Mouse (Mus musculus): ENCODE data around the gene Gm17359. TPM values are rescaled to one million over a fixed set of nuclear protein-coding genes. Genes with fewer than 3 reads are reported as not detected.

Gene Gm17359
- polyA plus RNA-seq, 1 experiment = not detected

DNA sequence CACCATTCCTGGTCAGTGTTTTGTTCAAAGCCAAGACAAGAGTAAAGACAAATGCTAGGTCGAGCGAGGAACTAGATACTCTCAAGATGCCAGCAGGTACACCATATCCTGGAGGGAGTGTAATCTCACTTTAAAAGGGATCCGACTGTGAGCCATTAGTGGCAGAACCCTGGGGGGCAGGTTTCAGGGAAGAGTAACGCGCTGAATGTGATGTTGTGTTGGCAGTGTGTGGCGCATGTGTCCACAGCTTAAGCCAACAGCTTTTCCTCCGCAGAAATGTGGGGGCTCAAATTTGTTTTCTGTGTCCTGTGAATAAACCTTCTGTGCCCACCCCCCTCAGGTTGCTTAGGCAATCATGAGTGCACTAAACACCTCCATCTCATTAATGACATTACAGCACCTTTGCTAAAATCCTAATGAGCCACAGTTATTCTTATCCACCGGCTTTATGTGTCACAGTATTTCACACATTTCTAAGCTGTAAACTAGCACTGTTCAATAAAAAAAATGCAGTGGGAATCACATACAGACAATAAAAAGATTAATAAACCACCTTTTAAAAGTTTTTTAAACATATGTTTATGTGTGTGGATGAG, 49.1 kb downstream of the Gm17359 start:
- Histone ChIP-seq H3K27ac (ENCODE audit: control insufficient read depth, insufficient read depth, low read depth, low read length, poor library complexity) (no peak overlapping the region), H3K4me1 (ENCODE audit: control insufficient read depth, insufficient read depth, low read length) (no peaks in the 10 kb centered on the region), H3K4me3 (replicated peaks; ENCODE audit: control insufficient read depth, low read depth, low read length) (no peak overlapping the region)
- TF ChIP-seq POLR2A (IDR thresholded peaks at IDR 0.05; ENCODE audit: borderline replicate concordance, control insufficient read depth, low read depth, low read length) (no peak), CTCF (IDR thresholded peaks at IDR 0.05; ENCODE audit: control insufficient read depth, insufficient read depth, low read length) (no peak)
- 71% methylated on average over 8 of the region's 8 CpGs for WGBS

- no peak overlapping the region for H3K4me3 ChIP-seq (replicated peaks; ENCODE audit: control insufficient read depth, low read depth, low read length)
- TF ChIP-seq CTCF (IDR thresholded peaks at IDR 0.05; ENCODE audit: control insufficient read depth, insufficient read depth, low read length) (no peak), POLR2A (IDR thresholded peaks at IDR 0.05; ENCODE audit: borderline replicate concordance, control insufficient read depth, low read depth, low read length) (no peak)
- 76% methylated on average over 4 of the region's 4 CpGs for WGBS
These were observed 52.6 kb downstream of the Gm17359 start for GRCm38 (mm10) chr3:79389081-79389480.

DNA sequence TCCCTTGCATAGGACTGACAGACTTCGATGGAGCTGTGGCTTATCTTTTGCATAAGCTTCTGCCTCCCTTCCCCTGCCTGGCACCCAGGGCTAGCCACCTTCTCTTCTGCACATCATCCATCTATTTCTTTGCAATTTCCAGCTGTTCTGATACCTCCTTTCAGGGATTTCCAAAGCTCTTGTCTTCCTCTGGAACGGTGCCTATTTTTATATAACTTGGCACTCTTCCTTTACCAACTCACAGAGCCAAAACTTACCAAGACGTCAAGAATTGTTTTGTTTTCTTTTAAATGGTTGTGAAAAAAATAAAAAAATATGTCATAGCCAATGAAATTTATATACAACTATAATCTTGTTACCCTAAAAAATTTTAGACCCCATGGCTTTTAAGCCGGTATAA, 64.1 kb downstream of the Gm17359 start:
- Histone ChIP-seq H3K4me1 (ENCODE audit: control insufficient read depth, insufficient read depth, low read length) (peaks cover 2% of the 10 kb centered on the region; the same call in 1 of the 2 replicates), H3K4me3 (replicated peaks; ENCODE audit: control insufficient read depth, low read depth, low read length) (no peak overlapping the region), H3K27ac (ENCODE audit: control insufficient read depth, insufficient read depth, low read depth, low read length, poor library complexity) (no peak overlapping the region)
- WGBS = 51% methylated on average over 4 of the region's 4 CpGs
- TF ChIP-seq CTCF (IDR thresholded peaks at IDR 0.05; ENCODE audit: control insufficient read depth, insufficient read depth, low read length) = no peak
- no peak for TF ChIP-seq POLR2A (IDR thresholded peaks at IDR 0.05; ENCODE audit: borderline replicate concordance, control insufficient read depth, low read depth, low read length)

More at GRCm38 (mm10) chr3:79389081-79389480, 52.6 kb downstream of the Gm17359 start:
- no peak overlapping the region for H3K27ac ChIP-seq (ENCODE audit: control insufficient read depth, insufficient read depth, low read depth, low read length, poor library complexity)
- no peaks in the 10 kb centered on the region for H3K4me1 ChIP-seq (ENCODE audit: control insufficient read depth, insufficient read depth, low read length)

DNA sequence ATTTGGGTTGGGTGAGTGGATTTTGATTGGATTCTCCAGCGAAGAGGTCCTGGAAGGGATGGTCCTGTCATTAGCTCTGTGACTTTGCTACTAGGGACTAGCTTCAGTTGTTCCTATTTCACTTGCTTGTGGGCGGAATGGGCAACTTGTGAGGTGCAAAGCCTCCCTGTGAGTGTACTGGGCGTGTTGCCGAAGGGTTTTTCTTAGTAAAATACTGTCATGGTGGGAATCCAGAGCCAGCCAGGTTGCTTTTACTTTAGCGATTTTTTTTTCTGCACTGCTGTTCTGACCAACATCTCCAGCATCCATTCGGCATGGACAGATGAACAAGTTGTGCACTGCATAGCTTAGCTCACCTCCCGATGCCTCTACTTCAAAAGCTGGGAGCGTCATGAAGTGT, 65.6 kb downstream of the Gm17359 start:
- H3K27ac ChIP-seq (ENCODE audit: control insufficient read depth, insufficient read depth, low read depth, low read length, poor library complexity) = no peak overlapping the region
- WGBS = 78% methylated on average over 8 of the region's 8 CpGs
- no peak for TF ChIP-seq POLR2A (IDR thresholded peaks at IDR 0.05; ENCODE audit: borderline replicate concordance, control insufficient read depth, low read depth, low read length)
- no peak for TF ChIP-seq CTCF (IDR thresholded peaks at IDR 0.05; ENCODE audit: control insufficient read depth, insufficient read depth, low read length)
- peaks cover under 1% of the 10 kb centered on the region; the same call in 1 of the 2 replicates for H3K4me1 ChIP-seq (ENCODE audit: control insufficient read depth, insufficient read depth, low read length)
- H3K4me3 ChIP-seq (replicated peaks; ENCODE audit: control insufficient read depth, low read depth, low read length) = no peak overlapping the region

- no peak overlapping the region for H3K27ac ChIP-seq (ENCODE audit: control insufficient read depth, insufficient read depth, low read depth, low read length, poor library complexity)
- 80% methylated on average over 4 of the region's 4 CpGs for WGBS
- no peaks in the 10 kb centered on the region; the same call in 1 of the 2 replicates for H3K4me1 ChIP-seq (ENCODE audit: control insufficient read depth, insufficient read depth, low read length)
- H3K4me3 ChIP-seq (replicated peaks; ENCODE audit: control insufficient read depth, low read depth, low read length) = no peak overlapping the region
- TF ChIP-seq POLR2A (IDR thresholded peaks at IDR 0.05; ENCODE audit: borderline replicate concordance, control insufficient read depth, low read depth, low read length) (no peak), CTCF (IDR thresholded peaks at IDR 0.05; ENCODE audit: control insufficient read depth, insufficient read depth, low read length) (no peak)
These were observed 72.1 kb downstream of the Gm17359 start for GRCm38 (mm10) chr3:79408546-79408945.

GRCm38 (mm10) chr3:79409927-79410628, 73.6 kb downstream of the Gm17359 start:
- no peak overlapping the region for H3K27ac ChIP-seq (ENCODE audit: control insufficient read depth, insufficient read depth, low read depth, low read length, poor library complexity)
- TF ChIP-seq POLR2A (IDR thresholded peaks at IDR 0.05; ENCODE audit: borderline replicate concordance, control insufficient read depth, low read depth, low read length) (no peak), CTCF (IDR thresholded peaks at IDR 0.05; ENCODE audit: control insufficient read depth, insufficient read depth, low read length) (no peak)
- H3K4me1 ChIP-seq (ENCODE audit: control insufficient read depth, insufficient read depth, low read length) = no peaks in the 10 kb centered on the region; the same call in 1 of the 2 replicates
- 58% methylated on average over 10 of the region's 10 CpGs for WGBS
- H3K4me3 ChIP-seq (replicated peaks; ENCODE audit: control insufficient read depth, low read depth, low read length) = no peak overlapping the region

- Histone ChIP-seq H3K4me1 (ENCODE audit: control insufficient read depth, insufficient read depth, low read length) (no peaks in the 10 kb centered on the region; the same call in 1 of the 2 replicates), H3K4me3 (replicated peaks; ENCODE audit: control insufficient read depth, low read depth, low read length) (no peak overlapping the region), H3K27ac (ENCODE audit: control insufficient read depth, insufficient read depth, low read depth, low read length, poor library complexity) (no peak overlapping the region)
- no peak for TF ChIP-seq CTCF (IDR thresholded peaks at IDR 0.05; ENCODE audit: control insufficient read depth, insufficient read depth, low read length)
- TF ChIP-seq POLR2A (IDR thresholded peaks at IDR 0.05; ENCODE audit: borderline replicate concordance, control insufficient read depth, low read depth, low read length) = no peak
- WGBS = 52% methylated on average over 5 of the region's 5 CpGs
These were observed 74.2 kb downstream of the Gm17359 start for GRCm38 (mm10) chr3:79410629-79410995.

- 81% methylated on average over 2 of the region's 2 CpGs for WGBS
- TF ChIP-seq POLR2A (IDR thresholded peaks at IDR 0.05; ENCODE audit: borderline replicate concordance, control insufficient read depth, low read depth, low read length) (no peak), CTCF (IDR thresholded peaks at IDR 0.05; ENCODE audit: control insufficient read depth, insufficient read depth, low read length) (no peak)
- Histone ChIP-seq H3K4me3 (replicated peaks; ENCODE audit: control insufficient read depth, low read depth, low read length) (no peak overlapping the region), H3K4me1 (ENCODE audit: control insufficient read depth, insufficient read depth, low read length) (no peaks in the 10 kb centered on the region; the same call in 1 of the 2 replicates), H3K27ac (ENCODE audit: control insufficient read depth, insufficient read depth, low read depth, low read length, poor library complexity) (no peak overlapping the region)
These were observed 75.2 kb downstream of the Gm17359 start for GRCm38 (mm10) chr3:79411666-79412065.

All from bone marrow, adult 2 months (tissue).